Mouse (Mus musculus) hindbrain, embryonic 13.5 days (tissue): Measurements from ENCODE around the gene Zfp62. TPM values are rescaled to one million over a fixed set of nuclear protein-coding genes. Genes with fewer than 3 reads are reported as not detected.

Experiments
- ATAC-seq: fragments of 200-750 bp; cut with Nextera tagmentation; 2 replicates; pipeline ENCODE4 v1.8.0; 2017; ENCODE audit warnings: moderate TSS enrichment; ENCODE audit not compliant: low FRiP score
- H3K27ac ChIP-seq: fragments of 300-500 bp; sonication (generic); 2 replicates; pipeline ENCODE4 v1.5.1; 2015; ENCODE audit warnings: inconsistent platforms, mild to moderate bottlenecking, moderate library complexity
- H3K27me3 ChIP-seq: fragments of 300-500 bp; sonication (generic); 2 replicates; pipeline ENCODE4 v1.6.1; 2015; ENCODE audit warnings: mild to moderate bottlenecking, inconsistent platforms
- H3K36me3 ChIP-seq: fragments of 300-500 bp; sonication (generic); 2 replicates; pipeline ENCODE4 v1.6.1; 2015; ENCODE audit warnings: mild to moderate bottlenecking, inconsistent platforms
- H3K4me1 ChIP-seq: fragments of 300-500 bp; sonication (generic); replicated peaks from 2 replicates; pipeline ENCODE4 v1.6.1; 2015; ENCODE audit warnings: inconsistent platforms
- H3K4me2 ChIP-seq: fragments of 300-500 bp; sonication (generic); 2 replicates; pipeline ENCODE4 v1.6.1; 2015; ENCODE audit warnings: inconsistent platforms, mild to moderate bottlenecking, moderate library complexity
- H3K4me3 ChIP-seq: fragments of 300-500 bp; sonication (generic); 2 replicates; pipeline ENCODE4 v1.5.1; 2015; ENCODE audit warnings: mild to moderate bottlenecking, inconsistent platforms
- H3K9ac ChIP-seq: fragments of 300-500 bp; sonication (generic); 2 replicates; pipeline ENCODE4 v1.6.1; 2015; ENCODE audit warnings: mild to moderate bottlenecking, inconsistent platforms
- H3K9me3 ChIP-seq: fragments of 300-500 bp; sonication (generic); 2 replicates; pipeline ENCODE4 v1.6.1; 2016; ENCODE audit warnings: inconsistent platforms
- WGBS: fragments of 180-500 bp; shearing (Covaris S2); methylation state at CpG from one replicate; pipeline ENCODE4 v1.1.7; 2015; 5-methylcytosine and 5-hydroxymethylcytosine counted together
- polyA plus RNA-seq: library from polyadenylated mRNA; unstranded; fragments of >200 nt; fragmentation: Nextera tagmentation; extraction: Ambion mirVana; gene quantifications from 2 replicates; pipeline ENCODE4 v1.2.1, GENCODE M21; 2015

Zfp62 gene
- polyA plus RNA-seq, 1 experiment from 2014 or later: 53.4 TPM

DNA sequence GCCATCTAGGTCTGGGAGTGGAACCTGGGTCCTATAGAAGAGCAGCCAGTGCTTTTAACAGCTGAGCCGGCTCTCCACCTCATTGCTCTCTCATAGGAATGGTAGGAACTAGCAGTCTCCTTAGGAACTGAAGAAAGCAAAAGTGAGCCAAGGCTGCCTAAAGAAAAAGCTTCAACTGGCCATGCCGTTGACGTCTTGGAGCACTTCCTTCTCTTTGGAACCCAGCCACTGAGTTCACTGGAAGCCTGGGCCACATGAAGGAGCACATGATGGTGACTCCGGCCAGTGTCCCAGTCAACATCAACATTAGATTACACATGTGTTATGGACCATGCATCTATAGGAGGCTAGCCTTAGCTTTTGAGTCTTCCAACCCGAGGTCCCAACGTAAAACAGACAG, 49.9 kb downstream of the Zfp62 start:
- no peak for ATAC-seq
- Histone ChIP-seq H3K4me1 (peaks cover 35% of the 10 kb centered on the region), H3K36me3 (peaks cover 16% of the 10 kb centered on the region; the same call in 1 of the 2 replicates), H3K4me3 (no peak overlapping the region), H3K27ac (no peak overlapping the region), H3K9ac (no peak overlapping the region), H3K4me2 (no peak overlapping the region), H3K9me3 (no peaks in the 10 kb centered on the region), H3K27me3 (no peaks in the 10 kb centered on the region)
- 95% methylated on average over 6 of the region's 6 CpGs for WGBS

DNA sequence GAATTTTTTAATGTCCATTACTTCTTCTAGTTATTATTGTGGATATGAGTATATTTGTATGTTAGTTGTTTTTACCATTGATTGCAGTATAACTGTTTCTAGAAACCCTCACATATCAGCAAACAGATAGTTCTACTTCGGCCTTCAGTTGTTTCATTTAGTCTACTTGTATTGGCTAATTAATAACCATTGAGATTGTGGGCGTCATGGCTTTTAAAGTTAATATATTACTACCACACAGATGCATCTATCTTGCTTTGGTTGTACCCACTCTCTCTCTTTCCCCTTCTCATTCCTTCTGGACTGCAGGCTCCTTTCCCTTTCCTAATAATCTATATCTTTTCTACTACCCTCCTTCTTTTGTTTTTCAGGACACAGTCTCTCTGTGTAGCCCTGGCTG, 56.2 kb downstream of the Zfp62 start:
- no peak overlapping the region for H3K27ac ChIP-seq
- no peak overlapping the region for H3K4me2 ChIP-seq
- H3K27me3 ChIP-seq: no peaks in the 10 kb centered on the region
- ATAC-seq: no peak
- H3K4me3 ChIP-seq: no peak overlapping the region
- no peaks in the 10 kb centered on the region for H3K4me1 ChIP-seq
- H3K9ac ChIP-seq: no peak overlapping the region
- H3K9me3 ChIP-seq: no peaks in the 10 kb centered on the region
- WGBS: 98% methylated on average over 2 of the region's 2 CpGs
- peaks cover 36% of the 10 kb centered on the region for H3K36me3 ChIP-seq

DNA sequence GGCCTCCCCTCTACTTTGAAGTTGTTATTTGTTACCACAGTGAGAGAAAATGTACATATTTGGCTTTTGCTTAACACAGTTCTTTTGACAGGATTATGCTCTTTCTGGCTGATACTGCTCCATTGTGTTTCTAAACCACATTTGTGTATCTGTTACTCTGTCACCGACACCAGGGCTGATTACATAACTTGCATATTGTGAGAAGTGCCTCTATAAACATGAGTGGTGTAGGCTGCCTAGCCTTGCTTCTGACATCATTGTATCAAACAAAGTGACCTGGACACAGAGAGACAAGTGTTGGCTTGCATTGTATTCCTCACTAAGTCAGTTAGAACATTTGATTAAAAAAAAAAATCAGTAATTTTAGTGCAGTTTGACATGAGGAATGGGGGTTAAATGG, 56.7 kb downstream of the Zfp62 start:
- H3K4me2 ChIP-seq: no peak overlapping the region
- H3K27ac ChIP-seq: no peak overlapping the region
- no peak for ATAC-seq
- H3K27me3 ChIP-seq: no peaks in the 10 kb centered on the region
- H3K4me3 ChIP-seq: no peak overlapping the region
- peaks cover 32% of the 10 kb centered on the region for H3K36me3 ChIP-seq
- no peaks in the 10 kb centered on the region for H3K4me1 ChIP-seq
- H3K9me3 ChIP-seq: no peaks in the 10 kb centered on the region
- no peak overlapping the region for H3K9ac ChIP-seq
- WGBS: 92% methylated on average over 1 of the region's 1 CpGs

DNA sequence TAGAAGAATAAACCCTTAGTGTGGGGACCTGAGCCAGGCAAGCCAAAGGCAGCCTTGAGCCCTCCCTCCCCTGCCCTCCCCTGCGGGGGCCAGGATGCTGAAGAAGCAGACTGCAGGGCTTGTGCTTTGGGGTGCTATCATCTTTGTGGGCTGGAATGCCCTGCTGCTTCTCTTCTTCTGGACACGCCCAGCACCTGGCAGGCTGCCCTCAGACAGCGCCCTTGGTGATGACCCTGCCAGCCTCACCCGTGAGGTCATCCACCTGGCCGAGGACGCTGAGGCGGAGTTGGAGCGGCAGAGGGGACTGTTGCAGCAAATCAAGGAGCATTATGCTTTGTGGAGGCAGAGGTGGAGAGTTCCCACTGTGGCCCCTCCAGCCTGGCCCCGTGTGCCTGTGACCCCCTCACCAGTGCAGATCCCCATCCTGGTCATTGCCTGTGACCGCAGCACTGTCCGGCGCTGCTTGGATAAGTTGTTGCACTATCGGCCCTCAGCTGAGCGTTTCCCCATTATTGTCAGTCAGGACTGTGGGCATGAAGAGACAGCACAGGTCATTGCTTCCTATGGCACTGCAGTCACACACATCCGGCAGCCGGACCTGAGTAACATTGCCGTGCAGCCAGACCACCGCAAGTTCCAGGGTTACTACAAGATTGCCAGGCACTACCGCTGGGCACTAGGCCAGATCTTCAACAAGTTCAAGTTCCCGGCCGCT, 57.7 kb downstream of the Zfp62 start:
- peaks cover 30% of the 10 kb centered on the region for H3K36me3 ChIP-seq
- no peak overlapping the region for H3K4me2 ChIP-seq
- 95% methylated on average over 21 of the region's 21 CpGs for WGBS
- no peak overlapping the region for H3K27ac ChIP-seq
- no peak overlapping the region for H3K4me3 ChIP-seq
- H3K9me3 ChIP-seq: no peaks in the 10 kb centered on the region
- ATAC-seq: no peak
- H3K9ac ChIP-seq: no peak overlapping the region
- H3K4me1 ChIP-seq: no peaks in the 10 kb centered on the region
- no peaks in the 10 kb centered on the region for H3K27me3 ChIP-seq

DNA sequence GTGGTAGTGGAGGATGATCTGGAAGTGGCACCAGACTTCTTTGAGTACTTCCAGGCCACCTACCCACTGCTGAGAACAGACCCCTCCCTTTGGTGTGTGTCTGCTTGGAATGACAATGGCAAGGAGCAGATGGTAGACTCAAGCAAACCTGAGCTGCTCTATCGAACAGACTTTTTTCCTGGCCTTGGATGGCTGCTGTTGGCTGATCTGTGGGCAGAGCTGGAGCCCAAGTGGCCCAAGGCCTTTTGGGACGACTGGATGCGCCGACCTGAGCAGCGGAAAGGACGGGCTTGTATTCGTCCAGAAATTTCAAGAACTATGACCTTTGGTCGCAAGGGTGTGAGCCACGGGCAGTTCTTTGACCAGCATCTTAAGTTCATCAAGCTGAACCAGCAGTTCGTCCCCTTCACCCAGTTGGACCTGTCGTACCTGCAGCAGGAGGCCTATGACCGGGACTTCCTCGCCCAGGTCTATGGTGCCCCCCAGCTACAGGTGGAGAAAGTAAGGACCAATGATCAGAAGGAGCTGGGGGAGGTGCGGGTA, 58.3 kb downstream of the Zfp62 start:
- Histone ChIP-seq H3K4me2 (no peak overlapping the region), H3K4me1 (no peaks in the 10 kb centered on the region), H3K4me3 (no peak overlapping the region), H3K27me3 (no peaks in the 10 kb centered on the region), H3K36me3 (peaks cover 30% of the 10 kb centered on the region), H3K9me3 (no peaks in the 10 kb centered on the region), H3K27ac (no peak overlapping the region), H3K9ac (no peak overlapping the region)
- WGBS: 92% methylated on average over 14 of the region's 14 CpGs
- ATAC-seq: no peak

DNA sequence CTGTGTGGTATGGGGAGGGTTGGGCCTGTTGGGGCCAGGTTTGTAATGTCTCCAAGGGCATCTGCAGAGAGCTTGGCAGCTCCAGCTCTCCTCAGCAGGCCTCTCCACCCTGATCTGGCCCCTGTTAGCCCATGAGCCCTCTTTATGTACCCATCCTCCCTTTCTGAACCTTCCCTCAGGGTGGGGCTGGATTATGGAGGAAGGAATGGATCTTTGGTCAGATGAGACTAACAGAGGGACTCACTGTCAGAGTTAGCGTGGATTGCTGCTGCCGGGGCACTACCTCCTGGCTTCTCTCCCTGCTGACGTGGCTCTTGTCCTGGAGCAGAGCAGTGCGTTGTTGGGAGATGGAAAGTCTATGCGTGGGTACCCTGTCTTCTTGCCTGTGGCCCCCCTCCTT, 59.2 kb downstream of the Zfp62 start:
- WGBS: 92% methylated on average over 5 of the region's 5 CpGs
- Histone ChIP-seq H3K4me2 (no peak overlapping the region), H3K9ac (peak overlapping the region; percentile 49; the same call in 1 of the 2 replicates)

DNA sequence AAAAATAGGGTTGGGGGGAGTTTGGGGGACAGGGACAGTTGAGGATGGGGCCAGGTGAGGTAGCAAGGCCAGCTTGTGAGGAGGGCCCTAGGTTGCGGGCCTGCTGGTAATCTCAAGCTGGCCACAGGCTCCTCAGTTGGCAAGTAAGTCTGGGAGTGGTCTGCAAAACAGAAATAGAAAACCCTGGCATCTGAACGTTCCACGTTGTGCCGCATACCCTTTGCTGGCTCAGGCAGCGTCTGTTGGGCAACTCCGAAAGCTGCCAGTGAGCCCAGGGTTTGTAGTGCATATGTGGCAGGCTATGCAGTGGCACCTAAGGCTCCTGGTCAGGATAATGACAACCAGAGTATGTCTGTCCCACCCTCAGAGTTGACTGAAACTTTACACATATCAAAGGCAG, 60.1 kb downstream of the Zfp62 start:
- no peak overlapping the region for H3K27ac ChIP-seq
- no peak overlapping the region for H3K4me2 ChIP-seq
- WGBS: 93% methylated on average over 6 of the region's 6 CpGs
- H3K4me3 ChIP-seq: no peak overlapping the region
- no peaks in the 10 kb centered on the region for H3K27me3 ChIP-seq
- no peak for ATAC-seq
- H3K9ac ChIP-seq: no peak overlapping the region
- peaks cover 34% of the 10 kb centered on the region for H3K36me3 ChIP-seq
- no peaks in the 10 kb centered on the region for H3K9me3 ChIP-seq
- no peaks in the 10 kb centered on the region for H3K4me1 ChIP-seq

More for the DNA sequence above, 59.2 kb downstream of the Zfp62 start:
- H3K4me3 ChIP-seq: no peak overlapping the region
- peaks cover 34% of the 10 kb centered on the region for H3K36me3 ChIP-seq
- no peaks in the 10 kb centered on the region for H3K4me1 ChIP-seq
- no peaks in the 10 kb centered on the region for H3K27me3 ChIP-seq
- no peaks in the 10 kb centered on the region for H3K9me3 ChIP-seq
- no peak for ATAC-seq
- no peak overlapping the region for H3K27ac ChIP-seq

DNA sequence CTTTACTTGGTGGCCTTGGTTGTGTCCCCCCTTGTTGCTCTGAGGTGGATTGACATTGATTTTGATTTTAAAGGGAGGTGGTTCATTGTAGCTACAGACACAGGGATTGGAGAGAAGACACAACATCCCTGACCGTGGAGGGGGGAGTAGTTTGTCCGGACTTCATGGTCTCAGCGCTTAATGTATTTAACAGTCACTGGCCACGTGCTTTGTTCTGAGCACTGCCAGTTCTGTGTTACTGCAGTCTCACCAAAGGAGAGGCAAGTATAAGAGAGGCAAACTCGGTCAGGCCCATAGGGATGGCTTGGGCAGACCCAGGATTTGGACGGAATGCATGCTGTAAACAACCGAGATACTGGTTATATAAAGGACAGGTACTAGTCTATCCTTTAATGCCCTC, 61.0 kb downstream of the Zfp62 start:
- H3K4me2 ChIP-seq: no peak overlapping the region
- H3K4me3 ChIP-seq: no peak overlapping the region
- H3K36me3 ChIP-seq: peaks cover 32% of the 10 kb centered on the region
- 92% methylated on average over 7 of the region's 7 CpGs for WGBS
- ATAC-seq: no peak
- H3K9ac ChIP-seq: no peak overlapping the region
- no peak overlapping the region for H3K27ac ChIP-seq
- no peaks in the 10 kb centered on the region for H3K27me3 ChIP-seq
- no peaks in the 10 kb centered on the region for H3K4me1 ChIP-seq
- H3K9me3 ChIP-seq: no peaks in the 10 kb centered on the region

DNA sequence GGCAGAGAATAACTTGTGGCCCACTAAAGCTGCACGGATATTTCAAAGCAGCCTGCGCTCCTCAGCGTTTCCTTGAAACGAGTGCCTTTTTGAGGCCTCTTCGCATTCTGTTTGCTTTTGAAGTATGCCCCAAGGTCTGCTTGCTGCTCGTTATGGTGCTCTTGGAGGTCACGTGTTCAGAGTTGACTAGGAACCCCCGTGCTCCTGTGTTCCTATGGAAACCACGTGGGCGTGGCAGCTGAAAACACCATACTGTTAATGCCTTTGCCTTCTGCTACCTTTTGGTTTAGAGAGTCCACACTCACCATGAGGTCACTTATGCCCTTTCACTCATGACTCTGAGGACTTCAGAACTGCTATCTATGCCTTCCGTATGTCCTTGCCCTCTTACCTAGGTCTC, 61.5 kb downstream of the Zfp62 start:
- no peak overlapping the region for H3K4me3 ChIP-seq
- no peak for ATAC-seq
- no peaks in the 10 kb centered on the region for H3K4me1 ChIP-seq
- H3K4me2 ChIP-seq: no peak overlapping the region
- H3K27ac ChIP-seq: no peak overlapping the region
- no peak overlapping the region for H3K9ac ChIP-seq
- H3K36me3 ChIP-seq: peaks cover 32% of the 10 kb centered on the region
- H3K9me3 ChIP-seq: no peaks in the 10 kb centered on the region
- 86% methylated on average over 11 of the region's 11 CpGs for whole genome bisulfite sequencing
- no peaks in the 10 kb centered on the region for H3K27me3 ChIP-seq

DNA sequence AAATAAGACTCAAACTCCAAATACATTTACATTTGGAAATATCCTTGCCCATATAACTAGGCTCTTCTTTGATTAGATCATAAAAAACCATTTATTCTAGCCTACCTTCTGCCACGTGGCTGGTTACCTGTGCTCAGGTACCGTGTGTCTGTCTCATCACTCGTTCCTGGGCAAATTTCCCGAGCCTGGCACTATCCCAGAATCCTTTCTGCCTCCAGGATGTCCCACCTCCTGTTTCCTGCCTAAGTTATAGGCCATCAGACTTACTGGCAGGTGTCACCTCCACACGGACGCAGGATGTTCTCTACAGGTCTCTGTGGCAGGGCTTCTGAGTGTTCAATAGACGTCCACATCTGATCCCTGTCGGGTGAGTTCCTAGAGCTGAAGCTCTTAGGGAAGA, 62.0 kb downstream of the Zfp62 start:
- WGBS: 84% methylated on average over 8 of the region's 8 CpGs
- no peak overlapping the region for H3K4me2 ChIP-seq
- no peaks in the 10 kb centered on the region for H3K9me3 ChIP-seq
- no peak overlapping the region for H3K4me3 ChIP-seq
- H3K36me3 ChIP-seq: peaks cover 32% of the 10 kb centered on the region
- H3K27me3 ChIP-seq: no peaks in the 10 kb centered on the region
- no peaks in the 10 kb centered on the region for H3K4me1 ChIP-seq
- H3K27ac ChIP-seq: no peak overlapping the region
- ATAC-seq: no peak
- H3K9ac ChIP-seq: no peak overlapping the region

DNA sequence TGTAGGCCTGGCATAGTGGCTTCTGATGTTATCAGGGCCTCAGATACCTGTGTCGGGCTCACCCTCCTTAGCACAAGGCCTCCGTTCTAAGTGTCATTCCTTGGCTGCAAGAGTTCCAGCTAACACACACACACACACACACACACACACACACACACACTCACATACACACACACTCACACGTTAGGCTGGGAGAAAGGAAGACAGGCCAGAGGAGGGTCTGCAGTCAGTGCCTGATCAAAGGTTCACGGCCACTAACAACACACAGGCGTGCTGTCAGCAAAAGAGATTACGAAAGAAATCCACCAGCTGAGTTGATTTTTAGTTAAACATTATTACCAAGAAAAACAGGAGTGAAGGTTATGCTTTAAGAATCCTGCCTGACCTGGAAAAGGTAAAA, 63.6 kb downstream of the Zfp62 start:
- ATAC-seq: no peak
- Histone ChIP-seq H3K27ac (no peak overlapping the region), H3K27me3 (no peaks in the 10 kb centered on the region), H3K9ac (no peak overlapping the region), H3K4me3 (no peak overlapping the region), H3K4me2 (no peak overlapping the region), H3K36me3 (peaks cover 19% of the 10 kb centered on the region), H3K9me3 (no peaks in the 10 kb centered on the region), H3K4me1 (no peaks in the 10 kb centered on the region)
- 90% methylated on average over 6 of the region's 6 CpGs for WGBS

DNA sequence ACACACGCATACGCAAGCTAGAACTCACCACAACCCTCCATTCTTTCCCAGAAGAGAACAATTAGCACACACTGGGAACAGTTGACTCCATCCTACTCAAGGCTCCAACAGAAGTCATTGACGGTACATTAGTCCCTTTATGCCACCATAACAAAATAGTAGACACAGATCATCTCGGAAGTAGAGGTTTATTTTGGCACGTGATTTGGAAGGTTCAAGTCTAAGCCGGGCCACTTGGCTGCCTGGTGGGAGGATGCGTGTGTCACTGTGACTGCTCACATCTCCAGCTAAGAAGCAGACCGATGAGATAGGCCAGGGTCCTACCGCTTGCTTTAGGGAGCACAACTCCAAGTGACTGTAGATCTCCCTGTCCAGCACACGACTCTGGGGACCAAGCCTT, 64.2 kb downstream of the Zfp62 start:
- no peak overlapping the region for H3K4me2 ChIP-seq
- no peak for ATAC-seq
- H3K4me1 ChIP-seq: no peaks in the 10 kb centered on the region

DNA sequence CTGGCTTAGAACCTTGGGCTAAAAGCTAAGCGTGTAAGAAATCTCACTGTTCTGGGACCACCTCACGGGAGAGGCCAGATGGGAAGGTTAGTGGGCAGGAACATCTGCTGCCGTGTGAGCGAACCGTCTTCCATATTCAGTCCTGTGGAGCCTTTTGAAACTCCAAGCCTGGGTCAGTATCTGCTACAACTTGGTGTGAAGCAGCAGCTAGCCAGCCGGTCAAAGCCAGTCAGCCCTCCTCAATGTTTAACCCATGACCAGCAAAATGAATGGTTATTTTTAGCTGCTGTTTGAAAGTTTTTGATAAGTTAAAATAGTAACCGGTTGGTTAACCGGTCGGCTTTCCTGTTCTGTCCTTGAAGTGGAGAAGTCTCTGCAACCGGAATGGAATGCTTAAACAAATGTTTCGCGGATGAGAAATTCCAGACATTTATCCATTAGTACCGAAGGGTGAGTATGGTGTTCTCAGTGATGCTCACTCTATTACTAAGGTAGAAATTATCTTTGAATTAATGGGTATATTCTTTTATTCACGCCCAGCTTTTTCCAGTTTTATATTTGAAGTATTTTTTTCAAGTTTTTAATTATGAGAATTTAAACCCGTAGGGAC, 65.0 kb downstream of the Zfp62 start:
- no peaks in the 10 kb centered on the region for H3K4me1 ChIP-seq
- no peak for ATAC-seq
- H3K9me3 ChIP-seq: no peaks in the 10 kb centered on the region
- no peak overlapping the region for H3K27ac ChIP-seq
- no peaks in the 10 kb centered on the region for H3K27me3 ChIP-seq
- H3K9ac ChIP-seq: no peak overlapping the region
- peaks cover 7% of the 10 kb centered on the region for H3K36me3 ChIP-seq
- no peak overlapping the region for H3K4me2 ChIP-seq
- no peak overlapping the region for H3K4me3 ChIP-seq
- 81% methylated on average over 15 of the region's 15 CpGs for WGBS

More for the DNA sequence above, 64.2 kb downstream of the Zfp62 start:
- 91% methylated on average over 10 of the region's 10 CpGs for WGBS
- Histone ChIP-seq H3K27me3 (no peaks in the 10 kb centered on the region), H3K9me3 (no peaks in the 10 kb centered on the region), H3K4me3 (no peak overlapping the region), H3K36me3 (peaks cover 12% of the 10 kb centered on the region), H3K27ac (no peak overlapping the region), H3K9ac (no peak overlapping the region)
